Mouse (Mus musculus) liver, embryonic 14.5 days (tissue): ENCODE measurements around the gene Prkar1a.

Experiments
- CTCF ChIP-seq: IDR thresholded peaks from 2 replicates; pipeline ENCODE4 v1.5.1; 2016; ENCODE audit warnings: antibody characterized with exemption, low read depth, control low read depth
- EP300 ChIP-seq: IDR thresholded peaks from 2 replicates; pipeline ENCODE4 v1.6.1; 2016; ENCODE audit warnings: antibody characterized with exemption, low read depth

- TF ChIP-seq CTCF (peak; percentile 48), EP300 (no peak)
These were observed 25.3 kb downstream of the Prkar1a start for GRCm38 (mm10) chr11:109674542-109674941.
